Mouse (Mus musculus): ENCODE measurements at regions not wholly inside any gene's neighbourhood (a gene's known extent, or its start where the extent isn't known, plus 50 kb on each side); places are given as distances from the start of the nearest gene placed in this dataset.

DNA sequence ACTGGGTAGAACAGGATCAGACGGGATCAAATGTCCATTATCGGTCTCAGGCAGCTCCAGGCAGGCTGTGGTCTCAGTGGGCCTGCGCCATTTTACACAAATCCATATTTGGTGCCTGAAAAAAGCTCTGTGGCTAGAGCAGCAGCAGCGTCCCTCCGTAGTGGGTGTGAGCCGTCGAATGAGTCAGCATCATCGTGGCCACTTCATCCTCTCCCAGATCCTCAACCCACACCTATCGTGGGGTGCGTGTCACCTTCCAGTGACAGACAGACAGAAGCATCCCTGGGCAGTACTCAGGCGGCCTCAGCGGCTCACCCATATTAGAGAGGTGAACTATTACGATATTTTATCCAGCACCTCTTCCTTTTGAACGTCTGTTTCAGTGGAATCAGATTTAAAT lies 233.0 kb upstream of the A430005L14Rik start:
- no peak overlapping the region for H3K4me3 ChIP-seq (ENCODE audit: low read depth, low read length)
- H3K4me2 ChIP-seq, result no peak overlapping the region
- H3K27ac ChIP-seq (ENCODE audit: low read depth), result no peak overlapping the region
- ATAC-seq (ENCODE audit: insufficient read depth) (no peak), DNase-seq (no peak)
- H3K4me1 ChIP-seq (ENCODE audit: insufficient read depth), result no peaks in the 10 kb centered on the region
- H3K27me3 ChIP-seq (ENCODE audit: insufficient read depth, low read length), result no peaks in the 10 kb centered on the region
- H3K9me3 ChIP-seq (ENCODE audit: low read depth, low read length), result no peaks in the 10 kb centered on the region
- 72% methylated on average over 14 of the region's 14 CpGs for WGBS
- no peak for TF ChIP-seq CTCF (IDR thresholded peaks at IDR 0.05; ENCODE audit: low read depth)
- no peaks in the 10 kb centered on the region for H3K36me3 ChIP-seq (ENCODE audit: insufficient read depth)
- no peak overlapping the region for H3K9ac ChIP-seq

- H3K27ac ChIP-seq (ENCODE audit: low read depth), result no peak overlapping the region
- no peaks in the 10 kb centered on the region for H3K27me3 ChIP-seq (ENCODE audit: insufficient read depth, low read length)
- H3K9me3 ChIP-seq (ENCODE audit: low read depth, low read length), result no peaks in the 10 kb centered on the region
- H3K4me3 ChIP-seq (ENCODE audit: low read depth, low read length), result no peak overlapping the region
- H3K4me2 ChIP-seq, result no peak overlapping the region
- TF ChIP-seq CTCF (IDR thresholded peaks at IDR 0.05; ENCODE audit: low read depth), result no peak
- DNase-seq (no peak), ATAC-seq (ENCODE audit: insufficient read depth) (no peak)
- 71% methylated on average over 10 of the region's 10 CpGs for WGBS
- H3K36me3 ChIP-seq (ENCODE audit: insufficient read depth), result no peaks in the 10 kb centered on the region
- H3K4me1 ChIP-seq (ENCODE audit: insufficient read depth), result no peaks in the 10 kb centered on the region
- H3K9ac ChIP-seq, result no peak overlapping the region
Measured at GRCm38 (mm10) chr4:153727273-153727672, 229.8 kb upstream of the A430005L14Rik start.

- WGBS, result 40% methylated on average over 10 of the region's 10 CpGs
- ATAC-seq (ENCODE audit: insufficient read depth) (no peak), DNase-seq (no peak)
- Histone ChIP-seq H3K9me3 (ENCODE audit: low read depth, low read length) (no peaks in the 10 kb centered on the region), H3K36me3 (ENCODE audit: insufficient read depth) (no peaks in the 10 kb centered on the region), H3K27me3 (ENCODE audit: insufficient read depth, low read length) (no peaks in the 10 kb centered on the region), H3K27ac (ENCODE audit: low read depth) (no peak overlapping the region), H3K4me2 (no peak overlapping the region), H3K4me3 (ENCODE audit: low read depth, low read length) (no peak overlapping the region), H3K4me1 (ENCODE audit: insufficient read depth) (no peaks in the 10 kb centered on the region), H3K9ac (no peak overlapping the region)
- TF ChIP-seq CTCF (IDR thresholded peaks at IDR 0.05; ENCODE audit: low read depth), result no peak
Measured at GRCm38 (mm10) chr4:153727896-153728422, 229.1 kb upstream of the A430005L14Rik start.

DNA sequence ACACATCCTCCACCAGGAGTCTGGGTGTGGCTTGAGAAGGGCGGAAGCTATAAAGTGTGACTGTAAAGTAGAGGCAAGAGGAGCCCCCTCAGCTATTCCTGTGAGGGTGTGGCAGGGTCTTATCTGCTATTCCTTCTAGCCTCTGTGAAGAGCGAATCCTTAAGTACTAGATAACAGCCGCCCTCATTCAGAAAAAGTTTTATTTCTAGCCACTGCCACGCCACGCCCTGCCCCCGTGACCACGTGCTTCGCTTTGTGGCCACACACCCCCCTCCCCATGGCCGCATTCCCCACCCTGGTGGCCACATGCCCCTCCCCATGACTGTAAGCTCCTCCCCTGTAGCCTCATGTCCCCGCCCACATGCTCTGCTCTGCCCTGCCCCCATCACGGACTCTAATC lies 218.9 kb upstream of the A430005L14Rik start:
- DNase-seq (no peak), ATAC-seq (ENCODE audit: insufficient read depth) (no peak)
- Histone ChIP-seq H3K27ac (ENCODE audit: low read depth) (no peak overlapping the region), H3K27me3 (ENCODE audit: insufficient read depth, low read length) (no peaks in the 10 kb centered on the region), H3K4me3 (ENCODE audit: low read depth, low read length) (no peak overlapping the region), H3K9ac (no peak overlapping the region), H3K36me3 (ENCODE audit: insufficient read depth) (no peaks in the 10 kb centered on the region), H3K4me2 (no peak overlapping the region), H3K4me1 (ENCODE audit: insufficient read depth) (no peaks in the 10 kb centered on the region), H3K9me3 (ENCODE audit: low read depth, low read length) (no peaks in the 10 kb centered on the region)
- WGBS, result 78% methylated on average over 11 of the region's 11 CpGs
- TF ChIP-seq CTCF (IDR thresholded peaks at IDR 0.05; ENCODE audit: low read depth), result no peak

DNA sequence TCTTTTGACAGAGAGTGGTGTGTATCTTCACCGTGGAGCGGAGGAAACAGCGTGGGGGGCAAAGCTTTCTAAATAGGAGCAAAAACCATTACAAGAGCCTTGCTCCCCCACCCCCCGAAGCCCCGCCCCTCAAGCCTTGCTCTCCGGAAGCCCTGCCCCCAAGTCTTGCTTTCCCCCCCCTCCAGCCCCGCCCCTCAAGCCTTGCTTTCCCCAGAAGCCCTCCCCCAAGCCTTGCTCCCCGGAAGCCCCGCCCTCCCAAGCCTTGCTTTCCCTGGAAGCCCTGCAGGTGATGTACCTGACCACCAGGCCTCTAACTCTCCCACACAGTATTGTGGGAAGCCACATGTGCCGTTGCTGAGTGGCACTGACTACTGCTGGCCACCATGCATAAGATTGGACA lies 214.8 kb upstream of the A430005L14Rik start:
- no peak overlapping the region for H3K27ac ChIP-seq (ENCODE audit: low read depth)
- ATAC-seq (ENCODE audit: insufficient read depth) (no peak), DNase-seq (no peak)
- no peak for TF ChIP-seq CTCF (IDR thresholded peaks at IDR 0.05; ENCODE audit: low read depth)
- H3K9me3 ChIP-seq (ENCODE audit: low read depth, low read length), result no peaks in the 10 kb centered on the region
- 83% methylated on average over 10 of the region's 10 CpGs for WGBS
- no peaks in the 10 kb centered on the region for H3K27me3 ChIP-seq (ENCODE audit: insufficient read depth, low read length)
- no peak overlapping the region for H3K4me3 ChIP-seq (ENCODE audit: low read depth, low read length)
- H3K4me2 ChIP-seq, result no peak overlapping the region
- H3K9ac ChIP-seq, result no peak overlapping the region
- no peaks in the 10 kb centered on the region for H3K36me3 ChIP-seq (ENCODE audit: insufficient read depth)
- no peaks in the 10 kb centered on the region for H3K4me1 ChIP-seq (ENCODE audit: insufficient read depth)

DNA sequence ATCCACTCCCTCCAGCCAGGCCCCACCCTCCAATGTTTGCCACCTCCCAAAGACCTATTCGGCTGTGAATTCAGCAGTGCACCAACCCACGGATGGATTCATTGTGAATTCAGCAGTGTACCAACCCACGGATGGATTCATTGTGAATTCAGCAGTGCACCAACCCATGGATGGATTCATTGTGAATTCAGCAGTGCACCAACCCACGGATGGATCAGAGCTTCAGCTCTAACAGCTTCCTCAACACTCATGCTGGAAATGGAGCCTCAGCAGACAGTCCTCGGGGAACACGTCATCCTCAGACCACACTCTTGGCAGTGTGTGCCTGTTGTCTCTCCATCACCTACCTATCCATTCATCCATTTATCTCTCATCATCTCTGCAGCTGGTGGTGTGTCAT lies 204.2 kb upstream of the A430005L14Rik start:
- ATAC-seq (ENCODE audit: insufficient read depth), result no peak

DNA sequence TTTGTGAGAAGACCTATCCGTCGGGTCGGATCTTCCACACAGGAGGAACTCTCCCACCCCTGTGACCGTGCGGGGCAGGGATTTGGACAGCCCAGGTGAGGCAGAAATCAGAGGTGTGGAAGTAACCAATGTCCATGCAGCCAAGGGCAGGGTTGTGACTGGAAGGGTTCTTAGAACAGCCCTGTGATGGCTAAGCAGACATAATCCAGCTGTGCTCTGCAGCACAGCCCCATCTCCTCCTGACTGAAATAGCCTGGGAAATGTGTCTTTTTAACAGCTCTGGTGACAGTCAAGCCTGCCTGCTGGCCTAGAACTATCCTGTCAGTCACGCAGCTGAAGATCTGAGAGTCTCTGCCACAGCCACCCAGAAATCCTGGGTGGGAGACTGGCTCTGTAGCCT lies 198.7 kb upstream of the A430005L14Rik start:
- TF ChIP-seq CTCF (IDR thresholded peaks at IDR 0.05; ENCODE audit: low read depth), result no peak
- 80% methylated on average over 6 of the region's 6 CpGs for WGBS
- Histone ChIP-seq H3K27me3 (ENCODE audit: insufficient read depth, low read length) (no peaks in the 10 kb centered on the region), H3K9me3 (ENCODE audit: low read depth, low read length) (no peaks in the 10 kb centered on the region), H3K4me3 (ENCODE audit: low read depth, low read length) (no peak overlapping the region), H3K27ac (ENCODE audit: low read depth) (no peak overlapping the region), H3K4me2 (no peak overlapping the region), H3K36me3 (ENCODE audit: insufficient read depth) (no peaks in the 10 kb centered on the region), H3K9ac (no peak overlapping the region), H3K4me1 (ENCODE audit: insufficient read depth) (no peaks in the 10 kb centered on the region)
- DNase-seq, result no peak
- no peak for ATAC-seq (ENCODE audit: insufficient read depth)

More for the DNA sequence above, 204.2 kb upstream of the A430005L14Rik start:
- no peaks in the 10 kb centered on the region for H3K9me3 ChIP-seq (ENCODE audit: low read depth, low read length)
- TF ChIP-seq CTCF (IDR thresholded peaks at IDR 0.05; ENCODE audit: low read depth), result no peak
- 75% methylated on average over 6 of the region's 6 CpGs for WGBS
- no peak overlapping the region for H3K4me3 ChIP-seq (ENCODE audit: low read depth, low read length)
- H3K4me1 ChIP-seq (ENCODE audit: insufficient read depth), result no peaks in the 10 kb centered on the region
- H3K27me3 ChIP-seq (ENCODE audit: insufficient read depth, low read length), result no peaks in the 10 kb centered on the region
- H3K27ac ChIP-seq (ENCODE audit: low read depth), result no peak overlapping the region
- DNase-seq, result no peak
- H3K4me2 ChIP-seq, result no peak overlapping the region
- H3K9ac ChIP-seq, result no peak overlapping the region
- no peaks in the 10 kb centered on the region for H3K36me3 ChIP-seq (ENCODE audit: insufficient read depth)

DNA sequence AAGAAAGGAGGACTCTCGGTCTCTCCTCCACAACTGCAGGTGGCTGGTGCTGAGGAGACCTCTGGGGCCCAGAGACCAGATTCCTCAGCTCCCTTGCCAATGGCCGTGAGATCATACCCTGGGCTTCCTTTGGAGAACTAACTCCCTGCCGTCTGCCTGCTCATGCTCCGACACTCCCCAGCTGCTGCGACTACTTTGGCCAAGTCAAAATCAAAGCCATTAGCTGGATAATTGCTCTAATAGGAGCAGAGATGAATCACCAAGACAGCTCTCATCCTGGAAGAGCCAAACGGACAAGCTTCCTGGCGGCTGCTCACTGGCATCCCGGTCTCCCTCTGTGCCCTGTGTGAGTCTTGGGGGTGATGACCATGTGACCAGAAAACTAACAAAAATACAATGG lies 198.3 kb upstream of the A430005L14Rik start:
- Histone ChIP-seq H3K36me3 (ENCODE audit: insufficient read depth) (no peaks in the 10 kb centered on the region), H3K4me1 (ENCODE audit: insufficient read depth) (no peaks in the 10 kb centered on the region), H3K27me3 (ENCODE audit: insufficient read depth, low read length) (no peaks in the 10 kb centered on the region), H3K27ac (ENCODE audit: low read depth) (no peak overlapping the region), H3K4me3 (ENCODE audit: low read depth, low read length) (no peak overlapping the region), H3K9ac (no peak overlapping the region), H3K9me3 (ENCODE audit: low read depth, low read length) (no peaks in the 10 kb centered on the region), H3K4me2 (no peak overlapping the region)
- 54% methylated on average over 8 of the region's 8 CpGs for WGBS
- DNase-seq, result no peak
- TF ChIP-seq CTCF (IDR thresholded peaks at IDR 0.05; ENCODE audit: low read depth), result no peak
- ATAC-seq (ENCODE audit: insufficient read depth), result no peak

All from lung, embryonic 14.5 days (tissue).